Mouse (Mus musculus) lung, postnatal 10 days (tissue): ENCODE measurements around the gene Olfr1221.
"Not testable (repeated sequence)": the region's sequence is repeated elsewhere in the genome, so short reads cannot be mapped to it uniquely, and the experiment has no call there.

ENCODE experiments used
- DNase-seq: peaks from one replicate; pipeline ENCODE4 v3.0.0; 2021

The Olfr1221 gene

DNA sequence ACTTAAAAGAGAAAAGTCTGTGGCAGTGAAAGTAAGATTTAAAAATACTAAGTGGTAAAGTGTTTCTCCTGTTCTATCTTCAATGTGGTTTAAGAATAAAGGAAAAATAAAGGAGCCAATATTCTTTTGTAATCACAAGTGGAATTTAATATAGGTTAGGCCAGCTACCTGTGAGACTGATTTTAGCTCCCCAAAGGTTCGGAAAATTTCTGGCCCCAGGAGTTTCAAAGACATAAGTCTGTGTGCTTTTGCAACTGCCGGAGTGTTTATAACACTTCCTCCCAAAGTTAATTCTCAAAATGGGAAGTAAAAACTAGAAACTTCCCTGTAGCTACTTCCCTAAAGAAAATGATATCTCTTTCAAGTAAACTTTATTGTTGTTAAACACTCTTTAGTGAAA lies at the start of gene Olfr1221:
TSS of gene Olfr1221 (minus strand) at position 101 of the 400 bp plus-strand sequence.
- no peak for DNase-seq

- DNase-seq = not testable (repeated sequence)
These were observed 47.6 kb upstream of the Olfr1221 start for GRCm38 (mm10) chr2:89164711-89165110.

DNA sequence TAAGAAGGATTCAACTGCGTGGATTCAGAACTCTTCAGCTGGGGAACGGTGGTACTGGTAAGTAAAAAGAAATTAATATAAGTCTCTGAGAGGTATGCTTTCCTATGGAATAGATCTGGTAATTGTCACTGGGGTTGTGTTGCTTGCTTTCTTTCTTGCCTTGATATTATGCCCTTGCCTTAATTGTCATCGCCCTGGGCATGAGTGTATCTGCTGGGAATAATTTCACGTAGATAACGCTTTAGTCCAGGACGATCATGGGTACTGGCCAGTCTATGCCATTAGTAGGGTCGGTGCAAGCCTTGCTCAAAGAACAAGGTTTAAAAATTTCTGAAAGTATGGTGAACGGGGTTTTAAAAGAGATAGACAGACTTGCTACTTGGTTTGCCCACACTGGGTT lies 46.9 kb upstream of the Olfr1221 start, which contains the start of gene Olfr1224-ps1:
TSS of gene Olfr1224-ps1 (minus strand) at position 101 of the 400 bp plus-strand sequence.
- not testable (repeated sequence) for DNase-seq

DNA sequence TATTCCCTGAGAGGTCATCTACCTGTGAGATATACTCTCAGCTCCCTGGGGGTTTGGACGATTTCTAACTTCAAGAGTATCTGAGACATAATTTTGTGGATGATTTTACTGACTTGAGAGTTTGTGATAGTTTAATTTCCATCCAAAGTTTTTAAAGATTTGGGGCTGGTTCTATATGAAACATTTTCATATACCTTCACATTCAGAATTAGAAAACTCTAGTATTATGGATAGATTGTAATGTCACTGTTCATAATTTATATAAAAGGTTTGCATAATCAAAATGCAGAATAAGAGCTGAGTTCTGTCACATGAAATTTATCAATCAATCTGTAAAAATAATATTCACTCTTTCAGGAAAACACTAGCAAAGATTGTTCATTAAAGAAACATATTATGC lies 34.4 kb upstream of the Olfr1221 start, which contains the start of gene Olfr1223:
TSS of gene Olfr1223 (minus strand) at position 101 of the 400 bp plus-strand sequence.
- no peak for DNase-seq

- no peak for DNase-seq
These were observed 15.9 kb upstream of the Olfr1221 start, which contains the start of gene Olfr1222 for GRCm38 (mm10) chr2:89132954-89133353. Gene Olfr1222 (minus strand): TSS chr2:89133054.

DNA sequence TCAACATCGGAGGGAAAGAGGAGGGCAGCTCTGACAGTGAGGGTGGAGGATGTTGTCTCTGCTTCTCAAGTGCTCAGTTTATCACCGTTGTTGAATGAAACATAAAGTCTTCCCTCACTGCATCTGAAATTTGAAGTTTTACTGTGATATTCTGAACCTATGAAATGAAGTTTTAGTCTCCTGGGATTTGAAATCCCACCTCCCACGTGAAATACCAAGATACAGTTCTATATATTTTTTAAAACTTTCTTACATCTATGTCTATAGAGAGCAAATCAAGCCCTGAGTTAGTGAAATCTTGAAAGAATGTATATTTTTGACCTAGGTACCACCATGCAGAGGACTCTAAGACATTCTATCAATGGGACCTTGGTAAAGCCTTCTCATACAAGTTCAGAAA lies 10.3 kb downstream of the Olfr1221 start, which contains the start of gene Olfr1220:
TSS of gene Olfr1220 (minus strand) at position 101 of the 400 bp plus-strand sequence.
- DNase-seq = no peak

DNA sequence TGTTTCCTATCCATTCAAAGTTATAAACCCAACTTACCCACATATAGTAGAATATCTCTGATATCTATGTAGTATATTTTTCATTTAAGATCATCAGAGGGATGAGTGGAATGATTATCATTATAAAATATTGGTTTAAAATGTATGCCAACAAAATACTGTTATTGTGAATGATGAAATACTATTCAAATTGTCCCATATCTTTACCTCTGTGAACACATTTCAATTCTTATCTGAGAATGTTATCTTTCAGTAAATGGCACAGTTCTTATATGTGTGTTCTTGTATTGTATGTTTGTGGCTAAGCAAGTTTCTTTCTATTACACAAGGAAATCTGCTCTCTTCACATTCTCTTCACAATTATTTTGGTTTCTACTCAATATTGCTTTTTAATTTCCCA lies 11.4 kb downstream of the Olfr1221 start:
- no peak for DNase-seq

GRCm38 (mm10) chr2:89093848-89094247 lies 23.2 kb downstream of the Olfr1221 start:
- DNase-seq = no peak

DNA sequence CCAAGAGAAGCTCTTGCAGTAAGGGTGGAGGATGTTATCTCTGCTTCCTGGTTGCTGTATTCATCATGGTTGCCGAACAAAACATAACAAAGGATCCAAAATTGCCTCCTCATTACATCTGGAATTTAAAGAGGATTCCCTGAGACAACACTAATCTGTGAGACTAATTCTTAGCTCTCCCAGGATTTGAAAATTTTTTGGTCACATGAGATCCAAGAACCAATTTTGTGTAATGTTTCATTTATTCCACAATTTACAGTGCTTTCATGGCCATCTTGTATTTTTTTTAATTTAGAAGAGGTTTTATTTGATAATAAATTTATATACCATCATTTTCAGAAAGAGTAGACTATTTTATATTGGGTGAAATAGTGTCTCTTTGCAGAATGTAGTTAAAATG lies 33.7 kb downstream of the Olfr1221 start, which contains the start of gene Olfr1219:
TSS of gene Olfr1219 (minus strand) at position 101 of the 400 bp plus-strand sequence.
- DNase-seq = no peak

DNA sequence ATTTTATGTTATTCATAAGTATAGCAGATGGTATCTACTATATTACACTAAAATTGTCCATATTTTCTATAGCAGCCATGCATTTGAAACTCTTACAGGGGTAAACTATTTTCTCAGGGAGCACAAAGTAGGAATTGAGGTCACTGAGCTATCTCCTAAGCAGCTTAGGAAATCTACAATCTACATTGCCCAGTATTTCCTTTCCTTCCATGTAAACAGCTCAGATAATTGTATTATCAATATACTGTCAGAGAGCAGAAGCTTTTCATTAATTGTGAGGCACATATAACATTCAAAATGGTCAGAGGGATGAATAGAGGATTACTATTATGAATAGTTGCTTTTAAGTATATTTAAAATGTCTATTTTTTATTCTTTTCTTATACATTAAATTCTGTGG lies 35.6 kb downstream of the Olfr1221 start:
- DNase-seq = no peak

- no peak for DNase-seq
These were observed 56.0 kb downstream of the Olfr1221 start, which contains the start of gene Olfr1218 for GRCm38 (mm10) chr2:89061087-89061486. Gene Olfr1218 (minus strand): TSS chr2:89061187.
